Mouse (Mus musculus): ENCODE results near the gene Smtn.

Smtn gene

GRCm38 (mm10) chr11:3526207-3526606, 14.2 kb downstream of the Smtn start:
- peak in 1 of 2 experiments; percentile 10 for DNase-seq

- DNase-seq, result no peak
These were observed 14.9 kb downstream of the Smtn start for GRCm38 (mm10) chr11:3525560-3525959.

GRCm38 (mm10) chr11:3523840-3524582, 16.4 kb downstream of the Smtn start:
- DNase-seq, result peak in 1 of 2 experiments; percentile 4

GRCm38 (mm10) chr11:3522285-3523000, 18.0 kb downstream of the Smtn start:
- DNase-seq, result peak in 1 of 2 experiments; percentile 27

GRCm38 (mm10) chr11:3521339-3522224, 18.8 kb downstream of the Smtn start:
- peak; percentile 56 to 66 for DNase-seq

GRCm38 (mm10) chr11:3520919-3521318, 19.5 kb downstream of the Smtn start:
- DNase-seq, result peak in 1 of 2 experiments; percentile 61

GRCm38 (mm10) chr11:3519756-3520398, 20.5 kb downstream of the Smtn start:
- peak; percentile 69 to 70 for DNase-seq

GRCm38 (mm10) chr11:3519051-3519726, 21.2 kb downstream of the Smtn start:
- DNase-seq, result peak; percentile 42 to 60

- DNase-seq, result peak in 1 of 2 experiments; percentile 44
These were observed 22.3 kb downstream of the Smtn start for GRCm38 (mm10) chr11:3517846-3518732.

GRCm38 (mm10) chr11:3516859-3517845, 23.3 kb downstream of the Smtn start:
- peak; percentile 62 to 75 for DNase-seq

GRCm38 (mm10) chr11:3516121-3516520, 24.3 kb downstream of the Smtn start:
- no peak for DNase-seq

- peak; percentile 93 for DNase-seq
These were observed 24.8 kb downstream of the Smtn start for GRCm38 (mm10) chr11:3515637-3516036.

- DNase-seq, result no peak
These were observed 25.2 kb downstream of the Smtn start for GRCm38 (mm10) chr11:3515216-3515615.

GRCm38 (mm10) chr11:3514529-3515054, 25.8 kb downstream of the Smtn start, which contains the start of gene Selenom:
Selenom (plus strand) TSS chr11:3514684.
- DNase-seq, result peak; percentile 97

- peak; percentile 78 to 79 for DNase-seq
These were observed 27.1 kb downstream of the Smtn start for GRCm38 (mm10) chr11:3513291-3513690.

- no peak for DNase-seq
These were observed 30.1 kb downstream of the Smtn start for GRCm38 (mm10) chr11:3510321-3510720.

- no peak for DNase-seq
These were observed 31.0 kb downstream of the Smtn start for GRCm38 (mm10) chr11:3509181-3510085.

- no peak for DNase-seq
These were observed 32.2 kb downstream of the Smtn start for GRCm38 (mm10) chr11:3508226-3508625.

Measured in cerebellum, postnatal 25 days (tissue).